Mouse (Mus musculus) C2C12 (cell line): ENCODE data around the gene Fhl1.

Source experiments
- CTCF ChIP-seq: IDR thresholded peaks from one replicate; pipeline ENCODE4 v1.5.1; 2011; ENCODE audit not compliant: control insufficient read depth, insufficient read depth, insufficient read length
- MYOG ChIP-seq: IDR thresholded peaks from one replicate; pipeline ENCODE4 v1.6.1; 2011; ENCODE audit not compliant: control insufficient read depth, insufficient read length; ENCODE audit errors: extremely low read depth
- USF1 ChIP-seq: IDR thresholded peaks from one replicate; pipeline ENCODE4 v1.6.1; 2011; ENCODE audit warnings: low read depth, mild to moderate bottlenecking, control low read depth, moderate library complexity

DNA sequence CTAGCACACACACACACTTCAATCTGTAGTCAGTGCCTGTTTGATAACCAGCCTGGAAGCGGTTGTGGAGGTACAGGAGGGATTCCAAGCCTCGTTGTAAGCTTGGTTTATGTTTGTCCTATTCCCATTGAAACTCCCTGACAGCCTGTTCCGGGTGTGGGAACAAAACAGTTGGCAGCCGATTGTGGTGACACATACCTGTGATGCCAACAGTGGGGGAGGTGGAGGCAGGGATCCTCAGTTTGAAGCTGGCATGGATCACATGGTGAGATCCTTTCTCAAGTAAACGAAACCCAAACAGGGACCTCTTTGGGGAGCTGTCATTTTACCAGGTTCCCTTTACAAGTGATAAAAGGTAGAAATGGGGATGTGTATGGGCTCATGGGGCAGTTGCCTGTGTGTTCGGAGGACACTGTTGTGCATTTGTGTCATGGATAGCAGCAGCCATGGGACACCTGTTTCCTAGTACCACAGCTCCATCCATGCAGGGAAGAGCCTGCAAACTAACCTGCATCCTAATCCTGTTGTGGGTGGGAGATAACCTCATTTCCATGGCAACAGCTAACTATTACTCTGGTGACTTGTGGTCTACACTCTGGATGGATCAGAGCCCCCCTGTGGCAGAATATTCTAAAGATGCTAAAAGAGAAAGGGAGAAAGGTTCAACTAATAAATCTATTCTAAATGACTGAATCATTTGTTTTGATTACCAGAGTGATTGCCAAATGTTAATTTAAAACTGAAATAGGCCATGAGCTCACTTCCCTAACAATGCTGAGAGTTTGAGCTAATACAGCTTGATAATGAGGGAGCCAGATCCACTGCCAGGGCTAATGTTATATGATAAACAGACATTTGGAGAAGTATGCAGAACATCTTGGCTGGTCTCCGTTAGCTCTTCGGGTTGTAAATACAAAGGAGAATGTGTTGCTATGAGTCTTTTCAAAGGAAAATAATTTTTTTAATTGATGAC is 22.0 kb downstream of the Fhl1 start:
- TF ChIP-seq CTCF (no peak), USF1 (no peak), MYOG (no peak)
